Mouse (Mus musculus) lung, postnatal 25 days (tissue): ENCODE results near the gene Catip.
A peak's percentile ranks its signal among the peaks of the same experiment; 100 is the strongest.
"Not testable (repeated sequence)": the region's sequence is repeated elsewhere in the genome, so short reads cannot be mapped to it uniquely, and the experiment has no call there.

Experiments used
- DNase-seq: peaks from one replicate; pipeline ENCODE4 v3.0.0; 2022; ENCODE audit warnings: low spot score

Catip gene

GRCm38 (mm10) chr1:74384525-74384924, 22.6 kb downstream of the Catip start:
- DNase-seq: no peak

- no peak for DNase-seq
Measured at GRCm38 (mm10) chr1:74385064-74385463, 23.2 kb downstream of the Catip start.

- DNase-seq: no peak
Measured at GRCm38 (mm10) chr1:74385531-74385930, 23.6 kb downstream of the Catip start.

GRCm38 (mm10) chr1:74386363-74386713, 24.4 kb downstream of the Catip start:
- DNase-seq: no peak

- peak; percentile 96 for DNase-seq
Measured at GRCm38 (mm10) chr1:74386714-74387385, 24.9 kb downstream of the Catip start.

- no peak for DNase-seq
Measured at GRCm38 (mm10) chr1:74387386-74387988, 25.6 kb downstream of the Catip start.

GRCm38 (mm10) chr1:74388398-74388920, 26.6 kb downstream of the Catip start:
- DNase-seq: no peak

- DNase-seq: peak; percentile 73
Measured at GRCm38 (mm10) chr1:74389831-74390286, 28.0 kb downstream of the Catip start.

- DNase-seq: peak; percentile 78
Measured at GRCm38 (mm10) chr1:74390287-74390906, 28.5 kb downstream of the Catip start.

GRCm38 (mm10) chr1:74390924-74391748, 29.2 kb downstream of the Catip start, which contains the start of gene Ctdsp1:
TSS of gene Ctdsp1 (plus strand) at chr1:74391509.
- peak; percentile 99 for DNase-seq

- peak; percentile 74 for DNase-seq
Measured at GRCm38 (mm10) chr1:74391844-74392441, 30.0 kb downstream of the Catip start.

- DNase-seq: no peak
Measured at GRCm38 (mm10) chr1:74392446-74392994, 30.6 kb downstream of the Catip start.

GRCm38 (mm10) chr1:74393010-74393409, 31.1 kb downstream of the Catip start:
- DNase-seq: no peak

- DNase-seq: no peak
Measured at GRCm38 (mm10) chr1:74393697-74394096, 31.8 kb downstream of the Catip start.

GRCm38 (mm10) chr1:74394311-74394710, 32.4 kb downstream of the Catip start:
- DNase-seq: no peak

- DNase-seq: no peak
Measured at GRCm38 (mm10) chr1:74394858-74395257, 33.0 kb downstream of the Catip start.

- no peak for DNase-seq
Measured at GRCm38 (mm10) chr1:74395290-74395689, 33.4 kb downstream of the Catip start.

GRCm38 (mm10) chr1:74396456-74397222, 34.7 kb downstream of the Catip start:
- not testable (repeated sequence) for DNase-seq

- DNase-seq: peak; percentile 99
Measured at GRCm38 (mm10) chr1:74397268-74397918, 35.5 kb downstream of the Catip start.

GRCm38 (mm10) chr1:74397919-74398451, 36.1 kb downstream of the Catip start:
- peak; percentile 83 for DNase-seq
